Mouse (Mus musculus) stomach, postnatal 0 days (tissue): ENCODE measurements around the gene Ifna11. TPM values are rescaled to one million over a fixed set of nuclear protein-coding genes. Genes with fewer than 3 reads are reported as not detected.
"Not testable (repeated sequence)": the region's sequence is repeated elsewhere in the genome, so short reads cannot be mapped to it uniquely, and the experiment has no call there.

Experiments
- ATAC-seq: fragments of 200-750 bp; cut with Nextera tagmentation; 2 replicates; pipeline ENCODE4 v1.8.0; 2017; ENCODE audit not compliant: low FRiP score, low TSS enrichment
- DNase-seq: peaks from one replicate; pipeline ENCODE4 v3.0.0-alpha.2; 2016; ENCODE audit warnings: low spot score
- H3K27ac ChIP-seq: fragments of 300-500 bp; sonication (generic); replicated peaks from 2 replicates; pipeline ENCODE4 v1.5.1; 2014; ENCODE audit warnings: mild to moderate bottlenecking, control low read depth
- H3K27me3 ChIP-seq: fragments of 300-500 bp; sonication (generic); 2 replicates; pipeline ENCODE4 v1.6.1; 2014; ENCODE audit warnings: low read length; ENCODE audit not compliant: control insufficient read depth, insufficient read depth
- H3K36me3 ChIP-seq: fragments of 300-500 bp; sonication (generic); 2 replicates; pipeline ENCODE4 v1.6.1; 2014; ENCODE audit warnings: low read length, mixed read lengths; ENCODE audit not compliant: control insufficient read depth, insufficient read depth
- H3K4me1 ChIP-seq: fragments of 300-500 bp; sonication (generic); replicated peaks from 2 replicates; pipeline ENCODE4 v1.6.1; 2014; ENCODE audit warnings: antibody characterized with exemption; ENCODE audit not compliant: control insufficient read depth, insufficient read depth
- H3K4me2 ChIP-seq: fragments of 300-500 bp; sonication (generic); replicated peaks from 2 replicates; pipeline ENCODE4 v1.6.1; 2014; ENCODE audit warnings: low read depth, mild to moderate bottlenecking, control low read depth, moderate library complexity
- H3K4me3 ChIP-seq: fragments of 300-500 bp; sonication (generic); 2 replicates; pipeline ENCODE4 v1.5.1; 2014; ENCODE audit warnings: low read depth, low read length, control low read depth
- H3K9ac ChIP-seq: fragments of 300-500 bp; sonication (generic); 2 replicates; pipeline ENCODE4 v1.6.1; 2014; ENCODE audit warnings: mild to moderate bottlenecking, low read length, control low read depth, mixed read lengths
- H3K9me3 ChIP-seq: fragments of 300-500 bp; sonication (generic); 2 replicates; pipeline ENCODE4 v1.6.1; 2016; ENCODE audit warnings: low read length; ENCODE audit not compliant: control insufficient read depth
- CTCF ChIP-seq: IDR thresholded peaks from 2 replicates; pipeline ENCODE4 v1.5.1; 2016; ENCODE audit warnings: antibody characterized with exemption, low read depth, mild to moderate bottlenecking, moderate library complexity
- EP300 ChIP-seq: optimal IDR thresholded peaks from 2 replicates; pipeline ENCODE3; 2016; ENCODE audit warnings: antibody characterized with exemption
- WGBS: fragments of 180-500 bp; shearing (Covaris S2); extraction: QIAGEN DNeasy Blood & Tissue Kit; methylation state at CpG from one replicate; pipeline ENCODE4 v1.1.7; 2014; 5-methylcytosine and 5-hydroxymethylcytosine counted together
- polyA plus RNA-seq: library from polyadenylated mRNA; unstranded; fragments of >200 nt; fragmentation: Nextera tagmentation; extraction: Ambion mirVana; gene quantifications from 2 replicates; pipeline ENCODE4 v1.2.1, GENCODE M21; 2015

The Ifna11 gene
- polyA plus RNA-seq = not detected in 2 replicates

DNA sequence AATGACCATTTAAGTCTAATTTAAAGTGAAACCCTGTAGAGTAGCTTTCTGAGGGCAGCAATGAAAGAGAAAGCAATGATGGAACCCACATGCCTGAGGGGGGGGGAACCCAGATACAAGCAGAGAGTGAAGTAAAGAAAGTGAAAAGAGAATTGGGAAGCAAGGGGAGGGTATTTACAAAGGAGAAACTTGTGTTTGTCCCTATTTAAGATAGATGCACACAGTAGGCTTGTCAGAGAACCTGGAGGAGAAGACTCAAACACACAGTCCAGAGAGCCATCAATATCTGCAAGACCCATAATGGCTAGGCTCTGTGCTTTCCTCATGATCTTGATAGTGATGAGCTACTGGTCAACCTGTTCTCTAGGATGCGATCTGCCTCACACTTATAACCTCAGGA, at the start of gene Ifna11:
TSS of gene Ifna11 (plus strand) at position 301 of the 400 bp plus-strand sequence.
- no peak for TF ChIP-seq EP300
- TF ChIP-seq CTCF = no peak
- Histone ChIP-seq H3K9me3 (no peaks in the 10 kb centered on the region), H3K4me3 (no peak within 1 kb of the TSS), H3K27me3 (no peaks in the 10 kb centered on the region), H3K36me3 (no peaks in the 10 kb centered on the region), H3K4me1 (no peaks in the 10 kb centered on the region), H3K4me2 (no peak within 1 kb of the TSS), H3K27ac (no peak within 1 kb of the TSS), H3K9ac (no peak within 1 kb of the TSS)
- no peak for ATAC-seq
- 100% methylated on average over 1 of the region's 1 CpGs for WGBS
- DNase-seq = no peak

- H3K4me3 ChIP-seq, H3K27ac ChIP-seq, H3K4me1 ChIP-seq, H3K36me3 ChIP-seq, H3K4me2 ChIP-seq, H3K9ac ChIP-seq, ATAC-seq, DNase-seq, H3K9me3 ChIP-seq, H3K27me3 ChIP-seq: not testable (repeated sequence)
- no CpG with 5 or more reads among the region's 32 CpGs for WGBS
Measured at GRCm38 (mm10) chr4:88773534-88773933, 46.2 kb upstream of the Ifna11 start, which contains the start of gene Gm13290. Gene Gm13290, plus strand, starts transcription at chr4:88773834.

DNA sequence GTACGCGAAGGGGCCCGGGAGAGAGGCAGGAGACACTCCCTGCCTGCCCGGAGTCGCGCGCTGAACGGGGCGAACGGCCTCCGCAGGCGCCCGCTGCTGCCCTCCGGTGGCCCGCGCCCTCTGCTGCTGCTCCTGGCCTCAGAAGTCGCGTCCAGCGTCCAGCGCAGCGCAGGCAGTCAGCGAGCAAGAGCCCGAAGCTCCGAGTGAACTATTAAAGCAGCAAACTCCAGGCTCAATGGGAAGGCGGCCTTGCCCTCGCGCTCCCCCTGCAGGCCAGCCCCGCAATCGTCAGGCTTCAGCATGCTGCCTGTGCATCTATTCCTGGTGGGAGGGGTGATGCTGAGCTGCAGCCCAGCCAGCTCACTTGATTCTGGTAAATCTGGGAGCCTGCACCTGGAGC, 43.1 kb upstream of the Ifna11 start, which contains the start of gene Gm13289:
TSS of gene Gm13289 (plus strand) at position 301 of the 400 bp plus-strand sequence.
- H3K4me2 ChIP-seq, H3K27me3 ChIP-seq, H3K27ac ChIP-seq, H3K9me3 ChIP-seq, H3K9ac ChIP-seq, DNase-seq, H3K4me3 ChIP-seq, ATAC-seq, H3K4me1 ChIP-seq, H3K36me3 ChIP-seq: not testable (repeated sequence)
- WGBS = no CpG with 5 or more reads among the region's 29 CpGs

DNA sequence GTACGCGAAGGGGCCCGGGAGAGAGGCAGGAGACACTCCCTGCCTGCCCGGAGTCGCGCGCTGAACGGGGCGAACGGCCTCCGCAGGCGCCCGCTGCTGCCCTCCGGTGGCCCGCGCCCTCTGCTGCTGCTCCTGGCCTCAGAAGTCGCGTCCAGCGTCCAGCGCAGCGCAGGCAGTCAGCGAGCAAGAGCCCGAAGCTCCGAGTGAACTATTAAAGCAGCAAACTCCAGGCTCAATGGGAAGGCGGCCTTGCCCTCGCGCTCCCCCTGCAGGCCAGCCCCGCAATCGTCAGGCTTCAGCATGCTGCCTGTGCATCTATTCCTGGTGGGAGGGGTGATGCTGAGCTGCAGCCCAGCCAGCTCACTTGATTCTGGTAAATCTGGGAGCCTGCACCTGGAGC, 40.2 kb upstream of the Ifna11 start, which contains the start of gene Gm13272:
TSS of gene Gm13272 (plus strand) at position 301 of the 400 bp plus-strand sequence.
- H3K4me1 ChIP-seq, ATAC-seq, H3K27me3 ChIP-seq, H3K4me3 ChIP-seq, H3K9ac ChIP-seq, H3K36me3 ChIP-seq, H3K4me2 ChIP-seq, DNase-seq, H3K9me3 ChIP-seq, H3K27ac ChIP-seq: not testable (repeated sequence)
- WGBS = no CpG with 5 or more reads among the region's 29 CpGs

GRCm38 (mm10) chr4:88780320-88780719, 39.4 kb upstream of the Ifna11 start:
- not testable (repeated sequence) for ATAC-seq, H3K4me1 ChIP-seq
- 46% methylated on average over 15 of the region's 18 CpGs for WGBS

GRCm38 (mm10) chr4:88781831-88782230, 37.9 kb upstream of the Ifna11 start, which contains the start of gene Ifnz:
Gene Ifnz, plus strand, starts transcription at chr4:88782131.
- H3K27me3 ChIP-seq, H3K4me1 ChIP-seq, H3K36me3 ChIP-seq, H3K9me3 ChIP-seq, H3K4me3 ChIP-seq, H3K9ac ChIP-seq, ATAC-seq, DNase-seq, H3K27ac ChIP-seq: not testable (repeated sequence)
- 32% methylated on average over 4 of the region's 7 CpGs for WGBS
- 0 out of 2 replicates have a peak within 1 kb of the TSS, but pooled peaks have one; percentile 29 for H3K4me2 ChIP-seq

More at GRCm38 (mm10) chr4:88780320-88780719, 39.4 kb upstream of the Ifna11 start:
- H3K27me3 ChIP-seq, H3K9ac ChIP-seq, H3K9me3 ChIP-seq, H3K4me2 ChIP-seq, H3K36me3 ChIP-seq, H3K27ac ChIP-seq, H3K4me3 ChIP-seq, DNase-seq: not testable (repeated sequence)
